Mouse (Mus musculus): Measurements from ENCODE around the gene Bnip2. TPM values are rescaled to one million over a fixed set of nuclear protein-coding genes. Genes with fewer than 3 reads are reported as not detected.
"Not testable (repeated sequence)": the region's sequence is repeated elsewhere in the genome, so short reads cannot be mapped to it uniquely, and the experiment has no call there.

Gene Bnip2
- total RNA-seq, 4 experiments from 2014 or later: 89.6 to 104 (median 99.6) TPM

DNA sequence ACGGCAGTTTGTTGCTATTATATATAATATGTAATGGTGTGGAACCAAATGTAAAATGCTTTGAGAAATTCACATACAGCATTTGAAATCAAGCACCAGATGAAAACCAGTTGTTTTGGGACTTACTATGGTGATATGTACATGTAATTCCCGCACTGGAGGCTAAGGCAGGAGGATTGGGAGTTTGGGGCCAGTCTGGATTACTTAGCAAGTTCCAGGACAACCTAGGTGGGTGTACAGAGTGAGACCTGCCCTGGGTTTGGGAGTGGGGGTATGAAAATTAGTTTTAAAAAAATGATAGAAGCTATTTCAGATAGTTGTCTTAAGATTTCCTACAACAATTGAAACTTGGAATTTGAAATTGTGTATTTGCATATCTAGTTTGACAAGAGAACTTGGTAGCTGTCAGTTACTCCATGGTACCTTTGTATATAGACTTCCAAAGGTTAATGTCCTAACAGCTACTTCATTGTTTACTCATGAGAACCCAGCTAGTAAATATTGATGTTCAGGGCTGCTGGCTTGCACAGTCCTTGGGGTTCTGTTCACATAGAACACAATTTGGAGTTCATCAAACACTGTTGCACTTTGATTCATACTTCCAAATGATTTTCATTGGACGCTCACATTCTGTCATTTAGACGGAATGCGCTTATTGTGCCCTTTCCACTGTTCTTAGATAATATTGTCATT is 21.7 kb downstream of the Bnip2 start:
- no peak for DNase-seq (ENCODE audit: low spot score)

DNA sequence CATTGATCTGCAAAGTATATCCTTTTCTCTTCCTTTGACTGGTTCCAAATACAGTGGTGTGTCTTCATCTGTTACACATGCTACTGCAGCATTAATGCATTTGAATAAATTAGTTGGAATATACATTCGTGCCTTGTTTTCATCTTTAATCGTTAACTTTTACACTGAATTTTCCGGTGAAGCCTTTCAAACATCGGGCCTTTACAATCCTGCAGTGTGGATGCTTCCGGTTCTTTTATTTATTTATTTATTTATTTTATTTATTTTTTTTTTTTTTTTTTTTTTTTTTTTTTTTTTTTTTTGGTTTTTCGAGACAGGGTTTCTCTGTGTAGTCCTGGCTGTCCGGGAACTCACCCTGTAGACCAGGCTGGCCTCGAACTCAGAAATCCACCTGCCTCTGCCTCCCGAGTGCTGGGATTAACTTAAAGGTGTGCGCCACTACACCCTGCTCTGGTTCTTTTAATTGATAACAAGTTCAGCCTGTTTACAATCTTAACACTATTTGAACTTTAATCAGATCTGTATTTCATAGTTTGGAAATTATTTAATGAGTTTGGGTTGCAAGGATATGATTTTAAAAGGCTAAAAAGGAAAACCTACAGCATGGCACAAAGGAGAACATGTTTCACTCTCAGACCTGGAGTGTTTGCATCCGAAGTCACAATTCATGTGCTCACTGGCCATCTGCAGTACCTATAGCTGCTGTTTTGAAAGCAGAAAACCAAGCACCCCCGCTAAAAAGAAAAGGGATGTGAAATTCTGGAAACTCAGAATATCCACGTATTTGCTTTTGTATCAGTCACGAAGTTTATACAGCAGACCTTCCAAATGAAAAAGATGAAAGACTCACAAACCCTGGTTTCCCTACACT is 22.5 kb downstream of the Bnip2 start:
- DNase-seq (ENCODE audit: low spot score): no peak

DNA sequence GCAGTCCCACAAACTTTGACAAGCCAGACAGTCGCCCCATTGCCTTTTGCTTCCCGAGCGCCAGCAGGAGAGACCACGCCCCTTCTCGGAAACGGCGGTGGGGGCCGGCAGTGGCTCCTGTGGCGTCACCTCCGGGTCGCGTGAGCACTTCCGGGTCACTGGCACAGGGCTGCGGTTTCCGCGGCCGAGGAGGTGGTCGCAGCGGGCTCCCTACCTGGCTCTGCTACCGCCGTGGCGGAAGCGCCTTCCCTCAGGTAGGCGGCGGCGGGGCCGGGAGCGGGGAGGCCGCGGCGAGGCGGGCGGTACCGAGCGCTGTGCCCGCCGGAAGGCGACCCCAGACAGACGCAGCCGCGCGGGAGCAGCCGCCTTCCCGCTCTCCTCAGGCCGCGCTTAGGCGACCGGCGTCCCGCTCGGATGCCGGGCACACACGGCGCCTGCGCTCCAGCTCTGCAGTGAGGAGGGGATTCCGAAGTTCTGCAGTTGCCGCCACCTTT is 23.2 kb downstream of the Bnip2 start, which contains the start of gene Gtf2a2:
Gene Gtf2a2, plus strand, starts transcription at position 143 of the 494 bp plus-strand sequence.
- peak; percentile 89 for DNase-seq (ENCODE audit: low spot score)

DNA sequence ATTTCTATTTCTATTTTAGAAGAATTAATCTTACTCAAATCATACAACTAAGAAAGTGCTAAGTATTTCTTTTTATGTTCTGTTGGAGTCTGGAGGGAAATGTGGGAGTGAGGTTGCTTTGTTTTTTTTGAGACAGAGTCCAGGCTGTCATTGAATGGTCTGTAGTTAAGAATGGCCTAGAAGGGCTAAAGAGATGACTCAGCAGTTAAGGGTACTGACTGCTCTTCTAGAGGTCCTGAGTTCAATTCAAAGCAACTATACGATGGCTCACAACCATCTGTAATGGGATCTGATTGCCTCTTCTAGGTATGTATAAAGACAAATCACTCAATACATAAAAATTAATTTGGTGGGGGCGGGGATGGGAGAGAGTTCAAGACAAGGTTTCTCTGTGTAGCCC is 26.4 kb downstream of the Bnip2 start:
- DNase-seq (ENCODE audit: low spot score): no peak

DNA sequence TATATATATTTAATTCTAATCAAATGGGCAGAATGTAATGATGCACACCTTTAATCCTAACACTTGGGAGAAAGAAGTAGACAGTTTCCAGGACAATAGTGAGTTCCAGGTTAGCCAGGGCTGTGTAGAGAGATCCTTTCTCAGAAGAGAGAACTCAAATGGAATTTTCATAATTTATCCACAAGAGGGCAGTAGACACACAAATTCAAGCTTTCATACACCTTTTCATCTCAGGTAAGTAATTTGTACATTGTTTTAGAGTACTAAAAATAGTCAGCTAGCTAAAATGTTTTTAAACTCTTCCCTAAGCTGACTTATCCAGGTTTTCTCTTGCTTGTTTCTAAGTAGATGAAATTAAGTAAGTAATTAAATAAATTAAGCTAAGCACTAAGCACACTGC is 29.6 kb downstream of the Bnip2 start:
- DNase-seq (ENCODE audit: low spot score): no peak

DNA sequence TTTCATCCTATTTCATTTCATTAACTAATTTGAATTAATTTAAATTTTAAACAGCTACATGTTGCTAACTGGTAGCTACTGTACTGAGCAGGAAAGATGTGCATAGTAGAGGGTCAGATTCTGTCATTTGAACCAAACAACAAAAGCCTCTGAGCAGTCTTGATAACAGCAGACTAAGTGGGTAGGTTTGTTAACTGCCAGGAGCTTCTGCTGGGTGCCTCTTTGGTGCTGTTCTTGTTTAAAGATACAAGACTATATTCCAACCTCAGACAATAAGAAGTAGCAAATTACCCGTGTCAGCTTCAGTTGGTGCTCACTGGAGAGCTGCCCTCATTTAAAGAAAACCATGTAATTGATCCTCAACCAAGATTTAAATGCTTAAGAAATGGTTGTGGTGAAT is 32.3 kb downstream of the Bnip2 start:
- no peak for DNase-seq (ENCODE audit: low spot score)

DNA sequence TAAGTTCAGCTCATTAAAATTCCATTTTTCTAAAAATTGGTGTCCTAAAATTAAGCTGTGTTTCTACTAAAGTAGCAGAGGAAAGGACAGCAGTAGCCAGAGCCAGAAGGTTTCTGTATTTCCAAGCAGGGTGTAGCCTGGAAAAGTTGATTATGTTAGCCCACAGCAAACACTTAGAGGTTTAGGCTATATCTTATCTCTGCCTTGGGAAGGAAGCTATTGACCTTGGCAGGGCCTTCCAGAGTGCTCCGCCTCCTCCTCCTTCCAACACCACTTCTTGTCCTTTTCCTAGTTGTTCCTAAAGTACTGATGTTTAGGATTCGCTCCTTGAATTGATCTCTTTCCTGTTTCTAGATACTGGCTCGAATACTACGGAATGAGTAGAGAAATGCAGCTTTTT is 32.8 kb downstream of the Bnip2 start:
- DNase-seq (ENCODE audit: low spot score): peak; percentile 54

DNA sequence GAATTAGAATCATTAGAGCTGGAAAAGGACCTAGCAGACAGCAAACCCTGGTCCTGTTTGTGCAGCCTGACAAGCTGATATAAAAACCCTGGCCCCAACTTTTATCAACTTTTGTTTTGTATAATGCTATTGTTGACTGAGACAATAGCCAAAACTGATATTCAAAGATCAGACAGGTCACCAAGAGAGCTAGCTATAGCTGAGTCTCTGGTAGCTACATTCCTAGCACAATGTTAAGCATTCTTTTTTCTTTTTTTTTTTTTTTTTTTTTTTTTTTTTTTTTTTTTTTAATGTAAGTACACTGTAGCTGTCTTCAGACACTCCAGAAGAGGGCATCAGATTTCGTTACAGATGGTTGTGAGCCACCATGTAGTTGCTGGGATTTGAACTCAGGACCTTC is 34.3 kb downstream of the Bnip2 start:
- DNase-seq (ENCODE audit: low spot score): not testable (repeated sequence)

DNA sequence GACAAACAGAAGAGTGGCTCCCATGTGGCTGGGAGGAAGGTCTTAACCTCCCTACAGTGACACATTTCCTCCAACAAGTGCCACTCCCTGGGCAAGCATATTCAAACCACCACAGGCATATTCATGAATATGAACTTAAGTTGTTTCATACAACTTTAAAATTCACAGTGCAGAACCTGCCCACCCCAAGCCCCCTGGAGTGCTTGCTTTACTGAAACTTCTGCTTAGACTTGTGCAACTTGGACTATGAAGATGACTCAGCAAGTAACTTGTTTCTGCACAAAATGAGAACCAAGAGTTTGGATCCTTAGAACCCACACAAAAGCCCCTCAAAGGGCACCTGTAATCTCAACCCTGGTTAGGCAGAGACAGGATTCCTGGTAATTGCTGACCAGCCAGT is 35.4 kb downstream of the Bnip2 start:
- DNase-seq (ENCODE audit: low spot score): no peak

DNA sequence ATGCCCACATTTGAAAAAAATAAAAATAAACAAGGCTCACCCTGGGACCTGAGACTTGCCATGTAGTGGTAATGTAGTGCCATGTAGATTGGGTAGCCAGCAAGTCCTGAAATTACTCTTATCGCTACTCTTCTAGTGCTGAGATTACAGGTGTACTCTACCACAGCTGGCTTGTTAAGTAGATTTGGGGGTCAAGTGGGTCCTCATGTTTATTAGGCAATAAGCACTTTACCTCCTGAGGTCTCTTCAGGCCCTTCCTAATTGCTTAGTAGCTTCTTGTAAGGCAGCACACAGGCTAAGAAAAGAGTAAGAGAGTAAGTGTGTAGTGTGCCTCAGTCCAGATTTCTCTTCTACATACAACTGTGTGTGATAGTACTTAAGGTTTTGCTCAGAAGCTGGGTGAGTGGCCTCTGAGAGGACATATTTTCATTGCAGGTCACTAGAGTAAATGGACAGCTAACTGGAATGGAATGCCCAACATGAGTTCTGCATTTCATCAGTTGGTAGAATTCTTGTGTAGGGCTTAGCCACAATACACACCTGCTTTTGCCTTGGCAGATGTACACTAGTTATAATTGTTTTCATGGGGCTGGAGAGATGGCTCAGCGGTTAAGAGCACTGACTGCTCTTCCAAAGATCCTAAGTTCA is 36.2 kb downstream of the Bnip2 start:
- no peak for DNase-seq (ENCODE audit: low spot score)

DNA sequence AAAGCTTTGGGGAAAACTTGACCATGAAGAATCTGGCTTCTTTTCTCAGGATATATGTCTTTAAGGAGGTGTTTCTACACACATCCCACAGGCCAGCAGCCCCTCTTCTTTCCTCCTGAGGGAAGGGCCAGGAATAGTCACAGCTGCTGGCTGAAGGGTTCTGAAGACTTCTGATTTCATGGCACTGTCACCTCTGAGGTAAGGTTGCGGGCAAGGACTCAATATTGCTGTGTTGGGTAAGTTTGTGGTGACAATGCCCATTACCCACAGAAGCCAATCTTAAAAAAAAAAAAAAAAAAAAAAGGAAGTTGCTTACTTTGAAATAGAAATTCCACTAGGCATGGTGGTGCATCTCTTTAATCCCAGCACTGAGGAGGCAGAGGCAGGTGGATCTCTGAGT is 42.9 kb downstream of the Bnip2 start:
- no peak for DNase-seq (ENCODE audit: low spot score)

DNA sequence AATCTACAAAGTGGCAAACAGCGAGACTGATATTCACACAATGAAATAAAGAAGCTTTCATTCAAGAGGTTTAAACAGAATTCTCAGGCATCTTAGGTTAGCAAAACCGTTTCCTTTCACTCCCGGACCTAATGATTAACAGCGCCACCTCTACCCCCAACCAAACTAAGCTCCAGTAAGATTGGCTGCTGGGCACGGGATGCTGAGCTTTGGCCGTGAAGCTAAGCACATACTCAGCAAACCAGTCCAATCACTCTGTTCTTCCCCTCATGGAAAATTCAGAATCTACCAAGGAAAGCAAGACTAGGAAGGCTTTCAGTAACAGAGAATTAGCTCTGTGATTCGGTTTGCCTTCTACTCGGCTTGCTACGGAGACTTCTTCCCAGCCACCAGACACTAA is 43.8 kb downstream of the Bnip2 start:
- DNase-seq (ENCODE audit: low spot score): no peak

DNA sequence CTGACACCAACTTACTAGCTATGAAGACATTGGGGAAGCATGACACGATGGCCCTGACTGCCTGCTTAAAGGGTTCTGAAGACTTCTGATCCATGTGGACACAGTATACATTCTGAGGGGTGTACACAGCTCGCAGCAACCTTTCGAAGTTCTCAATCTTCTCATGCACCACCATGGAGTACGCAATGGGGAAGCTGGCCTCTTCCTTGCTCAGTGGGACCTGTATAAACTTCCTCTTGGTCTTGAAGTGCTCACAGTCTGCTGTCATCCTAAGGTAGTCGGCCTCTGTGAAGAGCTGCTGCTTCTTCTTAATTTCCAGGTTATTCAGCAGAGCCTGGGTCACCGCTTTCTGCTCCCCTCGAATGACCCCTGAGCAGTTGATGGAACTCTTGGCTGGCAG is 45.4 kb downstream of the Bnip2 start:
- no peak for DNase-seq (ENCODE audit: low spot score)

DNA sequence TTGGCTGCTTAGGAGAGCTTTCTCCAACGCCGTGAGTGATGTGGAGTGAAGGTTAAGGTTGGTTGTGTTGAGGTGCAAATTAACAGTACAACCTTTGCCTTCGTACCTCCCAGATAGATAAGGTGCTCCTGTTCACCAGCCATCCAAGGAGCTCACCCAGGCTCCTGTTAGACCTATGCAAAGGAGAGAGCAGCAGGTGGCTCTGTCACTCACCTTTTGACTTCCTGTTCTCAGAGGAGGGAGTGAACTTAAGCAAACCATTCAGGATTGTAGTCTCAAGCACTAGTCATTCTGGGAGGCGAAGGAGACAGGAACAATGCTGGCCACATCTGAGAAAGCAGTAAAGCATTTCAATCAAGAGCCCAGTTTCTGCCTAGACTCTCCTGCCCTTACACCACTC is 47.4 kb downstream of the Bnip2 start:
- DNase-seq (ENCODE audit: low spot score): no peak

DNA sequence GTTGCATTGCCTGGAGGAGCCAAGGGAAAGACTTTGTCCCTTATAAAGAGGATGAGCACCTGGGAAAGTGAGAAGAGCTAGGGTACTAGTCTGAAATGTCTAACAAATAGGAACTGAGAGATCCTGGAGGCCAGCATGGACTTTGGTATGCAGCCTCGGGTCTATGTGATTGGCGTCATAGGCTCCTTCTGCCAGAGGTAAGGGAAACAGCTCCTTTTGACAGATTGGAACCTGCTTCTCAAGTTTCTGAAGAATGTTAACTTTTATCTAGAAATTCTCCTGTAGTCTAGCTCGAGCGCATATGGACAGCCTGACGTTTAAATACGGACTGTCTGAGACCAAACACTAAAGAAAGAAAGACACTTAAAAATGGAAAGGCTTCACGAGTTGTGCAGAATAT is 48.7 kb downstream of the Bnip2 start, which contains the start of gene Gcnt3:
Gene Gcnt3, minus strand, starts transcription at position 101 of the 400 bp plus-strand sequence.
- no peak for DNase-seq (ENCODE audit: low spot score)

DNA sequence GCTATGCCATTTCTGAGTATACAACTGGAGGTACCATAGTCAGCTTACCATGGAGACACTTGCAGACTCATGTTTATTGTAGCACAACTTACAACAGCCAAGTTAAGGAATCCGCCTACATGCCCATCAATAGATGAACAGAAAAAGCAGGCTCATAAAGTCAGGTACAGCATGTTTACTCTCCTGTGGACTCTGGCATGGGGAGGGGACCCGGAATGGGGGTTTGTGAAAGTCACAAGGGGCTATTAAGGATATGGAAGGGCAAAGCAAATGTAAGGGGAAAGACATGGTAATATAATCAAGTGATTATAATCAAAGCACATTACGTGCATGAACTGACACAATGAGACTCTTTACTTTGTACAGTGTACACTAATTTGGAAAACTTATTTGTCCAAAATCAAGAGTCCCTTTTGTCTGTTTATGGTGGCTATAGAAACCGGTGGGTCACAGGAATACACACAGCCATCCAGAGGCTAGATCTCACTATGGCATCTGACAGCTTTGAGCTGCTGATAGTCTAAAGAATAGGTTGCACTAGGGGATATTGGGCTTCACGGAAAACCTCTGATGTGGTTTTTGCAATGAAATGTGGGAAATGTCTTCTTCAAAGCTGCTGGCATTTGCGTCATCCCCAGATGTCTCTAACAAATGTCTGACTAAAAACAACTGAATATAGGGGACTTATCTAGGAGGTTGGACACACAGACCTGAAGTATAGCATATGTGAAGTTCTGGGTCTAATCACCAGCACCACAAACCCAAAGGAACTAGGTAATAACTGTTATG is 50.5 kb downstream of the Bnip2 start:
- no peak for DNase-seq (ENCODE audit: low spot score)

DNA sequence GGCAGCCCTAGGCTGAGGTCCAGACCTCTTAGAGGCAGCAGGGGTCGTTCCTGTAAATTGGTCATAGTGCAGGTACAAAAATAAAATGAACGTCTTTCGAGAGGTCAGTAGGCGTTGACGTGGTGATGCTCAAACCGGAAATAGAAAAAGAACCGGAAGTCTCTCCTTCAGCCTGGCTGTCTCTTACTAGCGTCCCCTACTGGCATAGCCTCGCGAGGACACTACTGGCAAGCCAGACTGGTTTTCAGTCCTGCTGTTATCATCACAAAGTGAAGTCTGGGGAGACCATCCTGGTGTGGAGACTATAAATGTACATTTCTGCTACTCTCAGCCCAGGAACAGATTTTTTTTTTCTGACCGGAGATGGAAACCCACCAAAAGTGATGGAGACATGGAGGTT is 51.3 kb downstream of the Bnip2 start:
- DNase-seq (ENCODE audit: low spot score): no peak

DNA sequence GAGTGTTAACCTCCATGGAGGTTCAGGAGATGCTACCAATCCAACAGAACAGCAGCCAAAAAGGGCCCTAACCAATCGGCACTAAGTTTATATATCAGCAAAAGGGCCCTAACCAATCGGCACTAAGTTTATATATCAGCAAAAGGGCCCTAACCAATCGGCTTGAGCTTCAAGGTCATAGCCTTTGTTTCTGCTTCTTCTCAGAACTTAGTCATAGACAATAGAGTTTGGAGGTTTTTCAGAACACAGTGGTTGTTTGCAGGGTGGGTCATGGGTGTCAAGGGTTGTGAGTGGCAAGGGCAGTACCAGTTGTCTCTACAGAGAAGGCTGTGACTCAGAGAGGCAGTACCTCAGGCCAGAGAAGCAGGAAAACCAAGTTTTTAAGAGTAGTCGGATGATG is 52.9 kb downstream of the Bnip2 start:
- DNase-seq (ENCODE audit: low spot score): no peak

DNA sequence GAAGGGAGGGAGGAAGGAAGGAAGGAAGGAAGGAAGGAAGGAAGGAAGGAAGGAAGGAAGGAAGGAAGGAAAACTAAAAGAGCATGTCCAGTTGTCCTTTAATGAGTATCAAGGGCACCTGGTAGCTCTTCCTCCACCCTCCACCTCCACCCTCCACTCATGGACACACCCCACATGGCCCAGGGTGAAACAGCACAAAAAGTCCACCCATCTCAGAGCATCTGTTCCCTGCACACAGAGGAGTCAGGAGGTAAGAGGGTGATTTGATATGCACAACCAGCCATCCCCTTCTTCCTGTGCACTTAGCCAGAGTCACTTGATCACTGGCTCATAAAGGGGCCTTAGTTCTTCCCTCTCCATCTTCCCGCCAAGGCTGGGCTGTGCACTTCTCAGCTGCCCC is 53.7 kb downstream of the Bnip2 start:
- DNase-seq (ENCODE audit: low spot score): no peak

DNA sequence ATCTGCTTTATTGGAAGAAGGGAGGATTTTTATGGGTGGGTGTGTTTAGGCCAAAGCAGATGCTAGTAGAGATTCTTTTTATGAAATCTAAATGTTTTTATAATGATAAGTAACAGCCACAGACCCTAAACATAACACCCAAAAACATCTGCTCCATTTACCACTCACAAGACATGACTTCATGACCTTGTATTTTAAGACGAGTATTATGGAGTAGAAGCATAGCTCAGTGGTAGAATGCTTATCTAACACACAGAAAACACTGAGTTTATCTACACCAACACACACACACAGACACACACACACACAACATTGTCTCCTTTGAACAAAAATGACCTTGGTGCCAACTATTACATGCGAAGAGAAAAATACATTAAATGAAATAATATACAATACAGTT is 55.6 kb downstream of the Bnip2 start:
- DNase-seq (ENCODE audit: low spot score): no peak

DNA sequence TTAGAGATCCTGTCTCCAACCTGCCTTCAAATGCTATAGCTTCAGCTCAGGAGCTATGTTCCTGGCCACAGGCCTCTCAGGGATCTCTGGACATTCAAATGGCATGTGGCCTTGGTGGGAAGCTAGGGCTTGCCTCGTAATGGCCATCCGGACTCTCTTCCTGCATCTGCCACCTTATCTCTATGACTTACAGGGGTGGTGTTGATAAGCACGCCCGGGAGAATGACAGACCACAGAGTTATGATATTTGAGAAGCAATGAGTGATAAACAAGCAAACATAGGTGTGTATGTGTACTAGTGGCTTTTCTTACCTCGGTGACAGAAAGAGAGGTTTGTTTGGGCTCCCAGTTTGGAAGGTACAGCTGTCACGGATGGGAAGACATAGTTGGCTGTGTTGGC is 57.0 kb downstream of the Bnip2 start:
- DNase-seq (ENCODE audit: low spot score): no peak

DNA sequence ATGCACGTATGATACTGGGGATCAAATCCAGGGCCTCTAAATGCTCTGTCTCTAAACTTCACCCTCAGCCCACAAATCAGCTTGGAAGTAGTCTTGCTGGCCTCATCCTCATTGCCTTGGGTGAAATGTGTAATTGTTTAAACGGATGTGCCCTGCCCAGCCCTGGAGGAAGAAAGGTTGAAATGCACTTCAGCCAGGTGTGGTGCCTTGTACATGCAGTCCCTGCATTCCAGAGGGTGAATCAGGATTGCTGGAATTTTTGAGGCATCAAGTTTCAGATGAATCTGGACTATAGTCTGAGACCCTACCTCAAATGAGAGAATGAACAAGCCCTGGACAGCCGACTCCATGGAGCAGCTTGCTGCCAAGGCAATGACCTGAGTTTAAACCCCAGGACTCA is 58.6 kb downstream of the Bnip2 start:
- no peak for DNase-seq (ENCODE audit: low spot score)
